Mouse (Mus musculus) stomach, postnatal 0 days (tissue): ENCODE measurements around the gene Idh3a.

Experiments used
- CTCF ChIP-seq: IDR thresholded peaks from 2 replicates; pipeline ENCODE4 v1.5.1; 2016; ENCODE audit warnings: antibody characterized with exemption, low read depth, mild to moderate bottlenecking, moderate library complexity
- EP300 ChIP-seq: optimal IDR thresholded peaks from 2 replicates; pipeline ENCODE3; 2016; ENCODE audit warnings: antibody characterized with exemption

GRCm38 (mm10) chr9:54647456-54647855 is 61.3 kb downstream of the Idh3a start:
- no peak for TF ChIP-seq CTCF
- peak; percentile 57 for TF ChIP-seq EP300
